Mouse (Mus musculus) E14TG2a.4 (cell line): ENCODE data around the gene Neil3.
"Not testable (repeated sequence)": the region's sequence is repeated elsewhere in the genome, so short reads cannot be mapped to it uniquely, and the experiment has no call there.

Experiments
- H3K27me3 ChIP-seq: 2 replicates; pipeline ENCODE4 v1.6.1; 2014; ENCODE audit warnings: low read length, control low read depth; ENCODE audit not compliant: insufficient read depth
- H3K36me3 ChIP-seq: 2 replicates; pipeline ENCODE4 v1.6.1; 2014; ENCODE audit warnings: low read length, control low read depth; ENCODE audit not compliant: insufficient read depth
- H3K4me1 ChIP-seq: replicated peaks from 2 replicates; pipeline ENCODE4 v1.6.1; 2014; ENCODE audit warnings: low read depth, low read length, control low read depth
- H3K4me3 ChIP-seq: replicated peaks from 2 replicates; pipeline ENCODE4 v1.5.1; 2014; ENCODE audit warnings: mild to moderate bottlenecking, low read length
- H3K9me3 ChIP-seq: 2 replicates; pipeline ENCODE4 v1.6.1; 2014; ENCODE audit warnings: low read length, control low read depth
- CTCF ChIP-seq: conservative IDR thresholded peaks from 2 replicates; pipeline ENCODE4 v1.5.1; 2014; ENCODE audit warnings: low read length
- NANOG ChIP-seq: IDR thresholded peaks from 2 replicates; pipeline ENCODE4 v1.6.1; 2014; ENCODE audit warnings: borderline replicate concordance, low read length, mixed read lengths
- POU5F1 ChIP-seq: IDR thresholded peaks from 2 replicates; pipeline ENCODE4 v1.6.1; 2014; ENCODE audit warnings: low read length, borderline replicate concordance

Gene Neil3

GRCm38 (mm10) chr8:53591777-53592176 lies 47.1 kb downstream of the Neil3 start:
- no peaks in the 10 kb centered on the region for H3K4me1 ChIP-seq
- H3K36me3 ChIP-seq = no peaks in the 10 kb centered on the region
- TF ChIP-seq POU5F1 = no peak
- TF ChIP-seq CTCF = no peak
- TF ChIP-seq NANOG = no peak
- H3K9me3 ChIP-seq = no peaks in the 10 kb centered on the region
- no peak overlapping the region for H3K4me3 ChIP-seq
- H3K27me3 ChIP-seq = no peaks in the 10 kb centered on the region

- no peak overlapping the region for H3K4me3 ChIP-seq
- no peaks in the 10 kb centered on the region for H3K36me3 ChIP-seq
- no peaks in the 10 kb centered on the region for H3K4me1 ChIP-seq
- H3K9me3 ChIP-seq = no peaks in the 10 kb centered on the region
- no peaks in the 10 kb centered on the region for H3K27me3 ChIP-seq
- TF ChIP-seq POU5F1 (no peak), CTCF (no peak), NANOG (no peak)
These were observed 65.3 kb downstream of the Neil3 start for GRCm38 (mm10) chr8:53573600-53573999.

GRCm38 (mm10) chr8:53566223-53566622 lies 72.6 kb downstream of the Neil3 start:
- no peaks in the 10 kb centered on the region for H3K9me3 ChIP-seq
- no peak overlapping the region for H3K4me3 ChIP-seq
- TF ChIP-seq POU5F1 (no peak), NANOG (no peak)
- H3K27me3 ChIP-seq = no peaks in the 10 kb centered on the region
- no peaks in the 10 kb centered on the region for H3K36me3 ChIP-seq
- no peaks in the 10 kb centered on the region for H3K4me1 ChIP-seq

GRCm38 (mm10) chr8:53562441-53563040 lies 76.3 kb downstream of the Neil3 start:
- Histone ChIP-seq H3K9me3 (no peaks in the 10 kb centered on the region), H3K4me3 (no peak overlapping the region), H3K27me3 (no peaks in the 10 kb centered on the region), H3K36me3 (no peaks in the 10 kb centered on the region), H3K4me1 (no peaks in the 10 kb centered on the region)
- TF ChIP-seq NANOG (no peak), POU5F1 (no peak), CTCF (no peak)

DNA sequence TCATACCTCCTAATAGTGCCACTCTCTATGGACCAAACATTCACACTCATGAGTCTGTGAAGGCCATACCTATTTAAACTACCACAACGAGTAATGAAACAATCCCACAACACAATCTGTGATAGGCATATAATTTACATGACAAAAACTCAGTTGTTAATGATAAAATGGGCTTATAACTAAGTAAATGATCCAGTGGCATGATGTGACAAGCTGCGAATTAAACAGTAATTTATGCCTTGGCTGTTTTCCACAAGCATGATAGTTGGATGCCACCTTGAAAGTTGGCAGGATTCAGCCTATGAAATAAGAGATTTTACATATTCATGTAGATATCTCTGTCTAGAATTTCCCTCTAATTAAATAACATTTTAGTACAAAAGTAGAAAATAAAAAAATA lies 99.3 kb downstream of the Neil3 start:
- H3K4me3 ChIP-seq = no peak overlapping the region
- TF ChIP-seq CTCF (no peak), NANOG (no peak), POU5F1 (no peak)
- H3K9me3 ChIP-seq = no peaks in the 10 kb centered on the region
- no peaks in the 10 kb centered on the region for H3K4me1 ChIP-seq
- H3K27me3 ChIP-seq = no peaks in the 10 kb centered on the region
- H3K36me3 ChIP-seq = no peaks in the 10 kb centered on the region

DNA sequence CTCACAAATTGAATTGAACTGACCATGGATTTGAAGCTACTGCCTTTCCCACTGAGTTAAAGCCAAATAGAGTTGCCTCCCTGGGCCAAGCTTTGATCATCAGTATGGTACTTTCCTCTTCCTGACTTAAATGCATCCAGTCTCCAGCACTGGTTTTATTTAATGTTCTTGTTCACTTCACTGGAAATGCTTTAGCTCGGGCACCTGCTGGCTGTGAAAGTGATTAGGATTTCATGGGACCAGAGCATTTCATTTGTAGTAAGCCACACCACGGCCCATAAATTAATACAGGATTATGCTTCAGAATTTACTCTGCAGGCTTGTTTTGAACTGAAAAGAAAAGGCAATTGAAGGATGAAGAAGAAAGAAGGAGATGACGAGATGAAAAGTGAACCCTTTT lies 100.8 kb downstream of the Neil3 start:
- H3K9me3 ChIP-seq, H3K4me1 ChIP-seq, H3K27me3 ChIP-seq, H3K4me3 ChIP-seq, H3K36me3 ChIP-seq: not testable (repeated sequence)
